28 mouse cellular contexts compared by ENCODE assay signal in the genomic region with DNA sequence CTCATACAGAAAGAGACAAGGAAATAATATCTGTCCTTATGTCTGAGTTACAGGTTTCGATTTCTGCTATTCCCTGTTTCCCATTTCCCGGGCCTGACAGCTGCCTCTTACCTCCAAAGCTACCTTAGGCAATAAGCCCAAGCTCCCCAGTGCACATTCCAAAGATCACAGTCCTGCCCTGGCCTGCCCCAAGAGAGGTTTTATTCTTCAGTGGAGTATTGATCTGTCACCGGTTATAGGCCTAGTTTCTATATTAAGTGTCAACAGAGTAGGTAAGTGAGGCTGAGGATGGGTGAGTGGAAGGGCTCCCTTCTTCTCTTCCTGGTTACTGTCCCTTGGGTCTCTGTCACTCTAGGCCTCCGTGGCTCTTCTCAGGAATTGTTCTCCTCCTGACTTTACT.
"Had no signal": no experiment of that assay in that cellular context is flagged by ENCODE, and none has a peak within 500 bp of the region (broad histone marks: within the 10 kb centered on the region; RNA-seq: fewer than 3 reads in every experiment).

No protein-coding gene starts in this region.

- DNase-seq: left cerebral cortex, postnatal 4 days; liver, embryonic 13.5 days; liver, postnatal 0 days; lung, adult 18-20 months; lung, adult 2 months; lung, embryonic 14.5 days; lung, postnatal 10 days; lung, postnatal 14 days; lung, postnatal 36 days; lung, postnatal 4 days; midbrain, embryonic 14.5 days had no signal

- H3K27ac ChIP-seq: left cerebral cortex, adult 2 months; limb, embryonic 10.5 days; limb, embryonic 12.5 days; limb, embryonic 13.5 days; limb, embryonic 15.5 days; liver, embryonic 12.5 days; liver, embryonic 13.5 days; liver, embryonic 14.5 days; liver, embryonic 15.5 days; lung, embryonic 15.5 days; macrophage; midbrain, embryonic 10.5 days; midbrain, embryonic 12.5 days; midbrain, embryonic 13.5 days; midbrain, embryonic 15.5 days; neural tube, embryonic 12.5 days had no signal

- H3K4me1 ChIP-seq: limb, embryonic 10.5 days; limb, embryonic 12.5 days; limb, embryonic 15.5 days; liver, embryonic 12.5 days; liver, embryonic 15.5 days; lung, embryonic 15.5 days; megakaryocyte, embryonic 14.5 days; neural tube, embryonic 12.5 days had no signal

- H3K9ac ChIP-seq: limb, embryonic 12.5 days; limb, embryonic 13.5 days; limb, embryonic 15.5 days; liver, embryonic 12.5 days; liver, embryonic 13.5 days; liver, embryonic 14.5 days; liver, embryonic 15.5 days; liver, postnatal 0 days; lung, embryonic 14.5 days; lung, embryonic 15.5 days; midbrain, embryonic 12.5 days; midbrain, embryonic 13.5 days; midbrain, embryonic 15.5 days; neural tube, embryonic 12.5 days had no signal

- H3K36me3 ChIP-seq: limb, embryonic 10.5 days; limb, embryonic 12.5 days; limb, embryonic 13.5 days; limb, embryonic 15.5 days; liver, embryonic 12.5 days; liver, embryonic 13.5 days; liver, embryonic 15.5 days; lung, embryonic 15.5 days; midbrain, embryonic 10.5 days; midbrain, embryonic 12.5 days; midbrain, embryonic 13.5 days; midbrain, embryonic 15.5 days; neural tube, embryonic 12.5 days had no signal

- H3K27me3 ChIP-seq: limb, embryonic 12.5 days; limb, embryonic 13.5 days; limb, embryonic 15.5 days; liver, embryonic 12.5 days; liver, embryonic 13.5 days; liver, embryonic 15.5 days; lung, embryonic 15.5 days; megakaryocyte, embryonic 14.5 days; midbrain, embryonic 13.5 days; midbrain, embryonic 15.5 days; neural tube, embryonic 12.5 days had no signal

- H3K4me3 ChIP-seq: left cerebral cortex, adult 2 months; limb, embryonic 10.5 days; limb, embryonic 12.5 days; limb, embryonic 13.5 days; limb, embryonic 15.5 days; liver, embryonic 12.5 days; liver, embryonic 13.5 days; liver, embryonic 15.5 days; lung, embryonic 15.5 days; megakaryocyte, embryonic 14.5 days; midbrain, embryonic 10.5 days; midbrain, embryonic 12.5 days; midbrain, embryonic 13.5 days; midbrain, embryonic 15.5 days; myocyte; neural tube, embryonic 12.5 days had no signal
